Mouse (Mus musculus): ENCODE results near the gene Tmem98.

GRCm38 (mm10) chr11:80848131-80848530, 38.2 kb downstream of the Tmem98 start:
- TF ChIP-seq CTCF (IDR thresholded peaks at IDR 0.05; ENCODE audit: borderline replicate concordance, insufficient read depth, low read depth, low read length) = no peak
- TF ChIP-seq POLR2A (IDR thresholded peaks at IDR 0.05; ENCODE audit: borderline replicate concordance, insufficient read depth, low read length) = no peak

All from cerebellum, adult 2 months (tissue).